Mouse (Mus musculus) frontal cortex, adult (tissue): ENCODE measurements at regions not wholly inside any gene's neighbourhood (a gene's known extent, or its start where the extent isn't known, plus 50 kb on each side); places are given as distances from the start of the nearest gene placed in this dataset.
A peak's percentile ranks its signal among the peaks of the same experiment; 100 is the strongest.

Experiments
- ATAC-seq: cut with Nextera tagmentation; 2 replicates; pipeline ENCODE4 v1.9.2; 2017; ENCODE audit warnings: mild to moderate bottlenecking, moderate library complexity, mixed read lengths; ENCODE audit not compliant: low TSS enrichment

DNA sequence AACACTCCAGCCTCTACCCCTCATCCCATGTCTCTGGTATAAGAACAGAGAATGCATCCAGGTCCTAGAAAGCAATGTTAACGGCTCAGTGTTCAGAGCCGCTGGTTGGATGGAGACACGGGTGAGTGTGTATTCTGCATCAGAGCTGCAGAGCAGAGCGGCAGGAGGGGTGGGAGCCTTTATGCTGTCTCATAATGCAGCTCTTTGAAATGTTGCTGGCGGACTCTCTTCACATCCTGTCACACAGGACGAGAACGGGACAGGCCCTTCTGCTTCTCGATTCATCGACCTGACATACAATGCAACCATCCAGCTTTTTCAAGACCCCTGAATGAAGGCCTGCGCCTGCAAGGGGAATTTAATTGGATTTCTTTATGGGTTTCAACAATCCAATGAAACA lies 507.2 kb downstream of the Ccdc171 start:
- no peak for ATAC-seq

DNA sequence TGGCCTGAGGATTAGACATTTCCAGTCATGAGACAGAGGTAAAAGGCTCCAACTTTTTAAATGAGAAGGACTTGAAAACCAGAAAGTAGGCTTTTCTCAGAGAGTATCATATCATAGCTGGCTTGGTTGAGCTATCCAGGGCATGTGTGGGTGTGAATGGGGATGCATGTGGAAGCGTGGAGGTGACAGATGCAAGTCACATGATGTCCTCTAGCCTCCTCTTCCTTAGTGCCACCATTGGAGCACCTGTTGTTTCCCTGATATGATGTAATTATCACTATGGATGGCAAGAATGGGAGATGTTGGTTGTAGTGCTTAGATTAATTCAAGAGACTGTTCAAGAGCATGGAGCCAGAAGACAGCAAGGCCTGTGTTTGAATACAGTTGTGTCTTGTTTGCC lies 510.0 kb downstream of the Ccdc171 start:
- ATAC-seq = no peak

DNA sequence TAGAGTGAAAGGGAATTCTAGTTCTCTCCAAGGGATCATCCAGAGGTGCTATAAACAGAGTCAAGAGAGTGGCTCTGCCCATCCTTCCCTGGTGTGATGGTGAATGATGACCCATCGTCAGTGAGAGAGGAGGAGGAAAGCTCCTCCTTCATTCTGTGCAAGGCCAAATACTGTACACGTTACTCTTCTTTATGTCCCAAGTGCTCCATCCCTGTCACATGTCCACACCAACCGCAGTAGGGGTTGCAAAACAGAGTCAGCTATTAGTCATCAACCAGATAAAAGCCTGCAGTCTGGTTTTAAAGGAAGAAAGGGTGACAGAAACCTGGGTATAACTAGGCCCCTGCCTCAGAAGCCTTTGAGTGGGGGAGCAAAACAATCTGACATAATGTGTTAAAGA lies 512.2 kb downstream of the Ccdc171 start:
- no peak for ATAC-seq

DNA sequence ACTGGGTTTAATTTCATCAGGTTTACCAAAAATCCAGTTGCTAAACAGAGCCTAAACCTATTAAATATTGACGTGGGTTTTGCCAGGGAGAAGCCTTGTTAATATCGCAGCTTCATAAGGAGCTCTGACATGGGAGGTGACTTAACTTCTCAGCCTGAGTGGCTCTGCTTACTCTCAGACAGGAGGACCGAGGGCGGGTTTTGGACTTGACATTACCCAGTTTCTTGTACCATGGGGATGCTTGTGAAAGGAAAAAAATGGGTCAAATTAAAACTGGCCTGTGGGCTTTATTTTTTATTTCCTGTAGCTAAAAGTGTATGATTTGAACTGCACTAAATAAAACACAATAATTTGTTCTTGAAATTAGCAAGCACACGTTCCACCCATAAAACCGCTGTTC lies 524.9 kb downstream of the Ccdc171 start:
- no peak for ATAC-seq

DNA sequence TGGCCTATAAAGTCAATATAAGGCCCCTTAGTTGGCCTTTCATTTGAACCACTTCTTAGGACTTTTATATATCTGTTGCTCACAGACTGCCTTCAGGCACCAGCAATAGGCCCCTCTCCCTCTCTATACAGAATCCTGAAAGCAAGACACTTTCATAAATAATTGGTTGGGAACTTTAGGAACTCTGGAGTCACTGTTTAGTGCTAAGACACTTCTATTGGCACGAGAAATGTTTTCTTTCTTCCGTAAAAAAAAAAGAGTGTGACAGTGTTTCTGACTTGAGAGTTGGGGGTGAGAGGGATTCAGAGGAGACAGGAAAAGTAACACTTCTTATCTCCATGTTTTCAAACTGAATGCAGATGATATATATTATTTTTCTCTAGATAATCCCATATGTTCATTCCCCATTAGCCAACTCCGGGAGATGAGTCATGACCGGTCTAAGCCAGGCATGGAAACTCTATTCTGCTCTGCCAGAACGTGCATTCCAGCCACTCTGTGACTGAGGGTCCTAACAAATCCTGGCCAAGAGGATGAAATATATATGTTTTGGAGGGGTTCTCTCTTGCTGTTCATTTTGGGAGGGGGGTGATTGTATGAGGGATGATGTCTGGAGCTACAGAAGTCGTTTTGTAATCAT lies 531.6 kb downstream of the Ccdc171 start:
- 0 out of 2 replicates have a peak, but pooled peaks have one; percentile 34 for ATAC-seq

DNA sequence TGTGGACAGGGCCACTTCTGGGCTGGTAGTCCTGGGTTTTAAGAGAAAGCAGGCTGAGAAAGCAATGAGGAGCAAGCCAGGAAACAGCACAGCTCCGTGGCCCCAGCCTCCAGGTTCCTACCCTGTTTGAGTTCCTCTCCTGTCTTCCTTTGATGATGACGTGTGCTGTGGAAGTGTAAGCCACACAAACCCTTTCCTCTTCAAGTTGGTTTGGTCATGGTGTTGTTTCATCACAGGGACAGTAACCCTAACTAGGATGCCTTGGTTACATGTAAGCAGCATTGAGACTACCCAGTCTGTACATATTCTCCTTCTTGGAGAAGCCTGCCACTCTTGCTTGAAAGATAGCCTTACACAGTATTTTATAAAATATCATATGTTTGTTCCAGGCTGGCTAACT lies 534.8 kb downstream of the Ccdc171 start:
- ATAC-seq = no peak

DNA sequence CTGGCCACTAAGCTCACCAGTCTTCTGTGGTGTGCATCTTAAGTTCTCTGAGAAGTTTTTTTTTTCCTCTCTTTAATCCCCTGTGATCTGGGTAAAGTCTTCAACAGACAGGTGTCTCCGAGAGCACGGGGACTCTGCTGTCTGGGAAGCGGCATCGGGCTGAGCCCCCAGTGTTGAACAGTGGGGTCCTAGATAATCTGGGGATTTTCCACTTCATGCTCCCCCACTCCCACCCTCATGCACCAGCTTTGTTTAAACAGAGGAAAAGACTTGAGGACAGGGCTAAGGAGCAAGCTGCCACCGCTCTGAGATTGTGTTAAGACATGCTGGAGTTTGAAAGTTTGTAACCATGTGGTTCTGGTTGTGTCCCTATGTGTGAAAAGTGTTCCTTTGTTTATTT lies 538.4 kb downstream of the Ccdc171 start:
- no peak for ATAC-seq

DNA sequence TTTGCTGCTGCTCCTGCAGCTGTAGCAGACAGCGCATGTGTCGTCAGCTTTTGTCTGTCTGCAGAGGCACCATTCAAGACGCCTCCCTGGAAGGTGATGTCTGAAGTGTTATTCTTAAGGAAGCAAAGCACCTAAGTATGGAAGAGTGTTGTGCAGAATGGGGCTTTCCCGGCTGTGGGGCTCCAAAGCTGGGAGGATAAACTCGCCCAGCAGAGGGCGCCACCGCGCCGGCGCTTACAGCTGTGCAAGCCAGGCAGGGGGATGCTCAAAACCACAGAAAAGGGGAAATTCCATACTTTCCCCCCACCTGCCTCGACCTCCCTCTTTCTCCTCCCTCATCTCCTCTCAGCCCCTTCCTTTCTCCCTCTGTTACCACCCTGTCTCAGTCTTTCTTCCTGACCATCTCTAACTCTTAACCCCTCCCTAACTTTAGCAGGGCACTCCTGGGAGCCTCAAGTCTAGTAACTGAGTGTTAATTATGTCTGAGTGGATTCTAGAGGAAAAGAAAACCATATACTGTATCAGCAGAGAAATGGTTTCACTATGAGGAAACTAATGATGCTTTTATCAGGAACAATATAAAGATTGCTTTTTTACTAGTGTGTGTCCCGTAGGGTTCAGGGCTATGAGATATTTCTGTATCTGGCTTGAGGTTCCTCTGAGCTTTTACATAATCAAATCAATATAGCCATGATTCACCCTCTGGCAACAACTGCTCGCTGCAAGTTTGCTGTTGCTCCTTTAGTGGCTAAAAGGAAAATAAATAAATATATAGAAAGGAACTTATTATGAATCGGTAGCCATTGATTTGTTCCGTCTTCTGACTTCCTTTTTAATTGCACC lies 539.5 kb downstream of the Ccdc171 start:
- peak; percentile 93 for ATAC-seq

DNA sequence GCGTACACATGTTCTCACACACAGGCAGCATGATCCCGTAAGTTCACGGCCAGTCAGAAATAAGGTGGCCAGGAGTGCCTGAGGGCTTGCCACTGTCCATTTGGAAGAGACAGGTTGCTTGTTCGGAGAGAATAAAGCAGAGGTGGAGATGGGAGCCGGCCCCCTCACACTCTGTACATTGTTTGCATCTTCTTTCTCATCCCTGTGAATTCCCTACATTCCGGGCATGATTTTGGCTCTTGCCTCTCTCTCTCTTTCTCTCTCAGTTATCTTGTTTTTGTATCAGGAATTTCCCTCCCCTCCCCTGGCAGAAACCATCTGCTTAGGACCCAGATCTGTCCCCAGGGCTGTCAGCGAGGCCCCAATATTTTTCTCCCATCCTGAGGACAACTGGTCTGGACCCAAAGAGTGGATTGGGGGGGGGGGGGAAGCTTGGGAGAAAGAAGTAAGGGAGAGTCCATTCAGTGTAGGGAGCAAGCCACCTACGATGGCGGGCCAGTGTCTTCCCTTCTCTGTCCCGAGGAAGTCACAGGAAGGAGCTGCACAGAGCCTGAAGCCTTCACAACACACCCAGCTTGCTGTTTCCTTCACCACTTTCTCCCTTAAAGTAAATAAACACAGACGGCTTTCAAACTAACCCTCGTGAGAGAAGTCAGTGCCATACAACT lies 540.2 kb downstream of the Ccdc171 start:
- ATAC-seq = no peak

DNA sequence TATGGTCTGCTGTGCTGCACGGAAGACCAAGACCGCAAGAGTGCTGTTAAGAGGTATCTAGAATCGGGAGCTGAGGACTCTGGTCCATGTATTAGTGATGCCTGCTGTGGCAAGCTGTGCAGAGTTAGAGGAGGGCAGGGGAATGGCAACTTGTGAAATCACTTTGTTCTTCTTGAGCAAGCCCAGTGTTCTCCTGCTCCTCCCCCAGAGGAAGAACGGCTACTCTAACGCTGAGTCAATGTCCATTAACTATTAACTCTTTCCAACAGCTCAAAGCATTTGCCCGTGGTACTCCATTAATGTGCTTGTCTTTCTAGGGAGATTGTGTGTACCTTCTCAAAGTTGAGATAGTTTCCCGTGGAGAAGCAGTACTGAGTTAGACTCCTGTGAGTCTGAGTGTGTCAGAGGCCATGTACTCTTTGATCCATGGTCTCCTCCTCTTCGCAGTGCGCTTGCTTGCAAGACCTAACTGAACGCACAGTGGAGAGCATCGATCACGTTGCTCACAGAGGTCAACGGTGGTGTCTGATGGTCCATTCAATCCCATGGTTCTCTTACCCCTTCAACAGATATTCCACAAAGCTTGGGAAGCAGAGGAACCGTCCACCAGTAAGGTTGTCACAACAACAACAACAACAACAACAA lies 542.7 kb downstream of the Ccdc171 start:
- no peak for ATAC-seq

DNA sequence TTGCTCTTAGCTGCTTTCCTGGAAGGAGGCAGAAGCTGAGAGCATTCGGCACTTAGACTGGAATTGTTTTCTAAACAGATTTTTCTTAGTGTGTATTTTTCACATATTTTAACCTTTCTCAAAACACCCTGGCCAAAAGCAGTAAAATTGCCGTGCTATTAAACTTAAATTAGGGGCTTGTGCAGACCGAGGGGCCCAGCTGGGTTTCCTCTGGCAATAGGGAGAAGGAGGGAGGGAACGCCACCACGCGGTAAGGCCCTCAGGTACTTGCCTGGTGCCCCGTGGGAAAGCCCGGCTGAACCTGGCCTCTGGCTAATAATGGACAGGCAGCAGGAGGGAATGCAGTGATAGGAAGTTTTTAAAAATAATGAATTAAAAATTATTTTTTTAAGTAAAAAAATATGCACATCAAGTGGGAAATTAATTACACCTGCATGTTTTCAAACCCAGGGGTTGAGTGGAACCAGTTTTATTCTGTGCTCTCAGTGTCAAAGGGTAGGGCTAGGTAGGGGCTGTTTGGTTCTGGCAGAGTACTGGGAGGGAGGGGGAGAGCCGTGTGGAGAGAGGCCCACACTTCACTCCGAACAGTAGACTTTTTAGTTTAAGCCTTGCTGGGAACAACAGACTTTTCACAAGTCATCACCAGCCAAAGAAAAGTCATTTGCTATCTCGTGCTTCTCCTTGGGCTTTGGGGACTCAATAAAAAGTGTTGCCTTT lies 543.8 kb downstream of the Ccdc171 start:
- ATAC-seq = no peak

DNA sequence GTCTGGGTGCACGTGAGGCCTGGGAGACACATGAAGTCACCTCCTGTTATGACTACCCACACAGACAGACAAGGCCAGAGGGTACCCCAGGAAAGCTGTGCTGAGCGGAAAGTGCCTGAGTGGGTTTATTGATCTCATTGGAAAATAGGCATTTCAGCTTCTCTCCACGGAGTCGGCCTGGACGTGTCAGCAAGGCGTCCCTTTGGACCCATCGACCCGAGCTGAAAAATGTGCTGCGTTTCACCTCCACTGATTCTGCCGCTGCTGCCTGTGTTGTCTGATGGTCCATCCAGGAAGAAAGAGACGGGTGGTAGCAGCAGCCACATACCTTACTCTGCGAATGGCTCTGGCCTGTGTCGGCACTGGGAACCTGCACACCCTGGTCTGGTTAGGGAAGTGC lies 544.3 kb downstream of the Ccdc171 start:
- ATAC-seq = no peak

DNA sequence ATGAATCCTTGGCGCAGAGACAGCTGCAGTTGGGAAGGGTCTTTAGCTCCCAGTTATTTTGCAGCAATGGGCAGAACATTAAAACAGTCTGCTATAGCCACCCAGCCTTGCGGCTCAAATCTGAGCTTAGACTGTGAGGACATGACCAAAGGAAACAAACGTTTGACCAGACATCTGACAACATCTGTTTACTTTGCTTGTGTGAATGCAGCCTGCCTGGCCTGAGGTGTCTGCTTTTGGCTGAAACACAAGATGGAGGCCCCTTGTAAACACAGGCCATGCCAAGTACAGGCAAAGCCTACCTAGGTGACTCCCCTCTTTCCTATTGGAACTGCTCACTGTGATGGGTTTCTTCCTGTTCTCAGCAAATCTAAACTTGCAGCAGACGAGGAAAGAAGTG lies 544.7 kb downstream of the Ccdc171 start:
- ATAC-seq = no peak

DNA sequence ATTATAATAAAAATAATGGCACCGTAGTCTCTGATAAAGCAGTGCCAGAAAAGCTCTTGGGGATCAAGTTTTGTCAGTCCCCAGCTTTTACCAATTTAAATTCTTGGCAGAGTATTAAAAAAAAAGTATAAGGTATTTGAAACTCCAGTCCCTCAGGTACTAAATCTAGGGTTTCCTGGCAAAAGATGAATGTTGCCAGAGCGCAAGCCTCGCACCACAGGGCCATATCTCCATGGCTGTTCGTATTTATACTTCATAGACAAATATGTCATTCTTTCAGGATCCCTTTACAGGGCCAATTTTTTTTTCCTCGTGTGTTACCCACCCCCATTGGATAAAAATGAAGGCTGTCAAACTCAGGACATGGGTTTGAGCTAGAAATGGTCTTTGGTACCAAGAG lies 546.8 kb downstream of the Ccdc171 start:
- ATAC-seq = no peak

DNA sequence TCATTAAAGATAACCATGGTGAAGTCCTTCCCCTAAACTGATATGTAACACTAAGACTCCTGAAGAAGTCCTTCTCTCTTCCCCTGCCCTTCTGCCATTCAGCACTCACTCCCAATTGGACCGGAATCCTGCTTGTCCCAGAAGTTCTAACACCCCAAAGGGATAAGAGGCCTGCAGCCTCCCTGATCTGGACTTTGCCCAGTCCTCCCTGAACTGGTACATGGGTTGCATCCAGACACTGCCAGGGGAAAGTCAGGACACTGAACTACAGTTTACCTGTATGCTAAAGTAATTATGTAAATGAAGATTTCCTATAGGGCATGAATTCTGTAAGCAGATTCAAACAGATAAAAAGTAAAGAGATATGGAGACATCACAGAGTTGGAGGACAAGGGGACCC lies 551.2 kb downstream of the Ccdc171 start:
- no peak for ATAC-seq

DNA sequence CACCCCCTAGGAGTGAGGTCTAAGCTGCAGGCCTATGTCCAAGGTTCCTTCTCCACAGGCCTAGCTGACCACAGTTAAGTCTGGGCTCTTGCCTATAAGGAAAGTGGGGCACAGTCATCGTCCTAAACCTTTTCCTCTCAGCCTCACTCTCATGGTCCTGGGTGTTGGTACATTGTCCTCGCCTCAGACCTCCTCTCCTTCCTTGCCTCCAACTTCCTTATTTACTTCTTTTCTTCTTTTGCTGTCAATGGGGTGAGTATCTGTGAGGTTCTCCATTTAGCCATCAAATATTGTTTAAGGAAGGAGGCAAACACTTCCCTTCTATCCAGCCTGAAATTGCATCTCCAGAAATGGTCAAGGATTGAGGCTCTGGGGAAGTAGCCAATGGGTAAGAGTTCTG lies 554.2 kb downstream of the Ccdc171 start:
- no peak for ATAC-seq

DNA sequence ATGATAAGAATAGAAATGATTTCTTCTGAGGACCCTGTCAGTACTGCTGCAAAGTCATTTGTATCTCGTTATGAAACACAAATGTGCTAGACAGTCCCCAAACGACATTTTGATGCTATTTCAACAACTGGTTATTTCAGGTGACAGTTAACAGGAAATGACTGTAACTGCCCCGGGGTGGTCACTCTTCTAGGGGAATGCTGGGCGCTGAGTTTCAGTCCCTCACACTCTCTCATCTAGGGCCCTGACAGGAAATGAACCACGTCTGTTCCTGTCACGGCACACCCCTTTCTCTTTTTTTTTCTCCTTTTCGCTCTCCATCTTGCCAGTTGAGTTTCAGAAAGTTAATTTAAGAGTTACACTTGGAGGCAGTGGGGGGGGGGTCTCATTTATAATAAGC lies 556.2 kb downstream of the Ccdc171 start:
- ATAC-seq = no peak

DNA sequence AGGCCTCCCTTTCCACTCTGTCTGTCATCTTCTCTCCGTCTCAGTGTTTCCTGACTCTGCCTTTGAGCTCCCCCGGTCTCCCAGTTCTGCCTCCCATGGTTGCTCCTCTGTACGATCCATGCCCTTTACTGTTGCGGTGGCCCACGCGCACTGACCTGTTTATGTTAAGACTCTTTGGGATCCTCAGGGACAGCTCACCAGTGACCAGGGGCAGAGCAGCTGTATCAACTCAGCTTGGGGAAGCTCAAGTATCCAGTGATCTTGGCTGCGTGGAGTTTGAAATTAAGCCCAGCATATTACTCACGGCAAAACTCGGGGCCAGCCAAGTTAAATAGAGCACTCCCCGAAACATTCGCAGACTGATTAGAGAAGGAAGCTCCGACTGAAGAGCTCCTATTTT lies 562.8 kb downstream of the Ccdc171 start:
- no peak for ATAC-seq

DNA sequence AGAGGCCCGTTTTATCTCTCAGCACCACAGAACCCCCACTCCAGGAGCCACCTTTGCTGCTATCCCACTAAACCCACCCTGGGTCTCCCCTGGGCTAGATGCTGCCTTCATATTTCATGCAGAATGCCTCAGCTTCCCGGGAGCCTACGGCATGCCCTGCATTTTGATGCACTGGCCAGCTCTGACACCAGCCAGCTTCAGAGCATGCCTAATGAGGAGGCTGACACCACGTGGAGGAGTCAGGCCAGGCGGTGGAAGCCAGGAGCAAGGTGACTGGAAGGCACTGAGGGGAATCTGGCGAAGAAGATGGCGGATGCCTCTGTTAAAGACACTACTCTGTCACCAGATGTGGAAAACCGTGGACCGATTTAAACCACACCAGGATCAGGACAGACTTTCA lies 567.2 kb downstream of the Ccdc171 start:
- no peak for ATAC-seq

DNA sequence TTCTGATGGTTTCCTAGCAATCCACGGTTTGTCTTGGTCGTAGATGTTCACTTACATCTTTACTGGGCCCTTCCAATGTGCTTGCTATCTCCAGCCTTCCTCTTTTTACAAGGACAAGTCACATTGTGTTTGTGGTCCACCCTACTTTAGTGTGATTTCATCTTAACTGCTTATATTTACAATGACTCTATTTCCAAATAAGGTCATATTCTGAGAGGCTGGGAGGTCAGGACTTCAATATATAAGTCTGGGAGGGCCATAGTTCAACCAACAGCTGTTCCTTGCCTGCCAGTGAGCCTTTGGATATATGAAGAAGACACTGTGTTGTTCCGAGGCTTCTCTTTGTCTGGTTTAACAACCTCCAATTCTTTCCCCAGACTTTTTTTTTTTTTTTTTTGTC lies 569.9 kb downstream of the Ccdc171 start:
- no peak for ATAC-seq

DNA sequence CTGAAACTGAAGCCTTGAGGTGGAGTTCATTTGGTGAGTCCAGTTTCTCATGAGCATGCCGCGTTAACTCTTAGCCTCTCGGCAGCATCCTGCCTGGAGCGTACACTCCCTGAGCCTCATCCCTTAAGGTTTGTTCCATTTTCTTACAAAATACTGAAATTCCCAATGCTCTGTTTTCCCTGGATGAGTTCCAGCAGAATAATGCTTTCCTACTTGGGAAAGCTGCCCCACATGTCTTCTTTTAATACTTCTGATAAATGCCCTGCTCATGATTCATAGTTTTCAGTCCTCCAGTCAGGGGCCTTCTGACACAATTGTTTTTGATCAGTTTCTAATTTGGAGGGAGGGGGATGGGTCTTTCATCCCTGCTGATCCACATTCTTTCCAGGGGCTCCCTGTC lies 570.7 kb downstream of the Ccdc171 start:
- ATAC-seq = no peak

DNA sequence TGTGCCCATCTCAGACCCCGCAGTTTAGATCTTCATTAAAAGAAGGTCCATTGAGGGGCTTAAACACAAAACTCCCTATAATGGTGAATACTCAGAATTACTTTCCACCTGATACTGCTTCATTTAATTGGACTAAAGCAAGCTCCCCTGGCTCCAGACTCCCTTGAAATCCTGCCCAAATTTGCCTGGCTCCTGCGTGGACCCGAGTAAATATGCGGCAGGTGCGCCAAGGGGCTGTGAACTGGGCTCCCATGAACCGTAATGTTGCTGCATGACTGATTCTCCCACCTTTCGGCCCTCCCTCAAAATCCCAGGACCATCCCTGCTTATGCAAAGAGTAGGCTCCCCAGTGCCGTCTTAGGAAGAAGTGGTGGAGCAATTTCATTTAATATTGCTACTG lies 573.7 kb downstream of the Ccdc171 start:
- ATAC-seq = no peak
